8 mouse cellular contexts compared by ENCODE assay signal in the genomic region with DNA sequence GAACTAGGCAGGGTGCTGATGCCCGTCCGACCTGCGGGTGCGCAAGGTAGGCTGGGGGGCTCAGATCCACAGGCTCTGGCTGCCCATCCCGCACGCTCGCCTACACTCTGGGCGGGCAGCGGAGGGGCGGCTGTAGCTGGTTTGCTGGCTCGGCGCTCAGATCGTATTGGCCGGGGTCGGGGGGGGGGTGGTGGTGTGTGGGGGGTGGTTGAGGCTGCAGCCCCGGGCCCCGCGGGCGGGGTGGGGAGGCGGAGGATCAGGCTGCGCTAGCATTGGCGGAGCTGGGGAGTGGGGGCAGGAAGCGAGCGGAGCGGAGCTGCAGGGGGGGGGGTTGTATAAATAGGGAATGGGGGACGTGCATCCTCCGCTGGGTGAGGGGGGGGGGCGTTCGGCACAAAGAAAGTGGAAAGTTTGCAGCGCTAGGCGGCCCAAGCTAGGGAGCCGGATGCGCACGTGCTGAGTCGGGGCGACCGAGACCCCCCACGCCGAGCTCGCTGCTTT. TPM values are rescaled to one million over a fixed set of nuclear protein-coding genes. Genes with fewer than 3 reads are reported as not detected.
DNase-seq lines count a peak whose midpoint lies in the region; ATAC-seq and TF ChIP-seq lines count a peak whose summit lies in the region.

No protein-coding gene starts in this region.

- no peaks in the 10 kb centered on the region for H3K27me3 ChIP-seq in heart, adult 2 months (ENCODE audit: control insufficient read depth, insufficient read depth, low read length)
- H3K27me3 ChIP-seq in kidney, adult 2 months (replicated peaks; ENCODE audit: control insufficient read depth, insufficient read depth, low read length), result no peaks in the 10 kb centered on the region
- no peaks in the 10 kb centered on the region for H3K27me3 ChIP-seq in midbrain, embryonic 15.5 days (replicated peaks)

- under 1% methylated on average over 39 of the region's 40 CpGs for WGBS in heart, adult 2 months
- WGBS in kidney, adult 2 months, result under 1% methylated on average over 39 of the region's 40 CpGs
- WGBS in midbrain, embryonic 15.5 days, result under 1% methylated on average over 33 of the region's 40 CpGs

- peak; percentile 82 for ATAC-seq in midbrain, embryonic 15.5 days (replicated peaks)

- DNase-seq in layer of hippocampus, adult 11-12 months (ENCODE audit: low spot score), result peak; percentile 73
- DNase-seq in layer of hippocampus, adult 9-10 months (ENCODE audit: low spot score), result no peak
- peak; percentile 96 for DNase-seq in embryo, embryonic 9.5 days (ENCODE audit: extremely low spot score)
- peak; percentile 77 to 83 for DNase-seq in heart, adult 2 months
- DNase-seq in kidney, adult 2 months, result peak; percentile 83
- peak; percentile 87 for DNase-seq in liver
- DNase-seq in spleen, postnatal 4 days (ENCODE audit: low spot score in 2 of 2), result peak; percentile 66 to 81

- H3K9me3 ChIP-seq in midbrain, embryonic 15.5 days, result no peaks in the 10 kb centered on the region

- H3K9ac ChIP-seq in heart, adult 2 months (ENCODE audit: low read depth, low read length), result peak overlapping the region; percentile 95
- H3K9ac ChIP-seq in midbrain, embryonic 15.5 days, result peak overlapping the region; percentile 77

- no peak for TF ChIP-seq EP300 in heart, adult 2 months (IDR thresholded peaks at IDR 0.05; ENCODE audit: insufficient read depth, low read depth, low read length)

- peak overlapping the region; percentile 100 for H3K4me3 ChIP-seq in heart, adult 2 months
- H3K4me3 ChIP-seq in kidney, adult 2 months (ENCODE audit: insufficient read depth, low read depth, low read length), result peak overlapping the region; percentile 92
- peak overlapping the region; percentile 50 for H3K4me3 ChIP-seq in midbrain, embryonic 15.5 days

- H3K27ac ChIP-seq in heart, adult 2 months, result peak overlapping the region; percentile 98
- H3K27ac ChIP-seq in kidney, adult 2 months (ENCODE audit: insufficient read depth, low read depth, low read length), result peak overlapping the region; percentile 98
- peak overlapping the region; percentile 99 for H3K27ac ChIP-seq in midbrain, embryonic 15.5 days

- no peak for TF ChIP-seq POLR2A in heart, adult 2 months (IDR thresholded peaks at IDR 0.05; ENCODE audit: insufficient read depth, low read depth, low read length)
- TF ChIP-seq POLR2A in kidney, adult 2 months (IDR thresholded peaks at IDR 0.05; ENCODE audit: low read depth, low read length), result no peak

- H3K4me2 ChIP-seq in midbrain, embryonic 15.5 days, result peak overlapping the region; percentile 85

- TF ChIP-seq CTCF in heart, adult 2 months (IDR thresholded peaks at IDR 0.05), result no peak
- TF ChIP-seq CTCF in kidney, adult 2 months (conservative IDR thresholded peaks at IDR 0.05; ENCODE audit: insufficient read depth, insufficient read length, low read depth, low read length), result no peak

- H3K79me2 ChIP-seq in heart, adult 2 months (replicated peaks; ENCODE audit: control insufficient read depth, insufficient read depth, low read length), result 0 out of 2 replicates have a peak, but pooled peaks cover 2% of the 10 kb centered on the region

- peaks cover 9% of the 10 kb centered on the region for H3K4me1 ChIP-seq in heart, adult 2 months (ENCODE audit: control insufficient read depth, insufficient read depth, low read length)
- peaks cover 18% of the 10 kb centered on the region for H3K4me1 ChIP-seq in kidney, adult 2 months (ENCODE audit: control insufficient read depth, insufficient read depth, low read length)
- H3K4me1 ChIP-seq in midbrain, embryonic 15.5 days, result peaks cover 46% of the 10 kb centered on the region

- intact Hi-C loops in heart, adult 2 months (cut with DNase I), result loop anchor here (1.0 kb wide), 1 partner anchor 23 kb away; a partner anchor contains a TSS

- no peaks in the 10 kb centered on the region for H3K36me3 ChIP-seq in heart, adult 2 months (ENCODE audit: control insufficient read depth, insufficient read depth, low read length)
- peaks cover 4% of the 10 kb centered on the region; the same call in 1 of the 2 replicates for H3K36me3 ChIP-seq in kidney, adult 2 months (ENCODE audit: control insufficient read depth, insufficient read depth, low read length)
- H3K36me3 ChIP-seq in midbrain, embryonic 15.5 days (replicated peaks), result peaks cover 4% of the 10 kb centered on the region; the same call in 1 of the 2 replicates

RNA-seq across cellular contexts. Expression of a gene that starts 0.7 kb away (rescaled TPM):
- 10 to 100 TPM; 19.4 to 30.8 TPM for total RNA-seq in heart, adult 2 months (2021)
- 16.3 and 19.9 TPM in 2 replicates for polyA plus RNA-seq in heart, adult 2 months (2012; rRNA removed)
- polyA plus RNA-seq in kidney, adult 2 months (2012; rRNA removed), result 36.3 and 43.1 TPM in 2 replicates
- 60.9 and 63.2 TPM in 2 replicates for polyA plus RNA-seq in midbrain, embryonic 15.5 days (2015; fragmentation: Nextera tagmentation; extraction: Ambion mirVana)

RNA-seq across cellular contexts. Expression of a gene that starts 23.1 kb away (rescaled TPM):
- total RNA-seq in heart, adult 2 months (2021), result 10 to 100 TPM; 59.0 to 61.7 TPM
- polyA plus RNA-seq in heart, adult 2 months (2012; rRNA removed), result 19.9 and 38.5 TPM in 2 replicates
- 25.4 and 28.4 TPM in 2 replicates for polyA plus RNA-seq in kidney, adult 2 months (2012; rRNA removed)
- 215 and 221 TPM in 2 replicates for polyA plus RNA-seq in midbrain, embryonic 15.5 days (2015; fragmentation: Nextera tagmentation; extraction: Ambion mirVana)

RNA-seq across cellular contexts. Expression of a gene that starts 40.8 kb away (rescaled TPM):
- 10 to 100 TPM; 29.4 to 36.4 TPM for total RNA-seq in heart, adult 2 months (2021)
- polyA plus RNA-seq in heart, adult 2 months (2012; rRNA removed), result 29.5 and 36.2 TPM in 2 replicates
- polyA plus RNA-seq in kidney, adult 2 months (2012; rRNA removed), result 8.5 and 12.6 TPM in 2 replicates
- polyA plus RNA-seq in midbrain, embryonic 15.5 days (2015; fragmentation: Nextera tagmentation; extraction: Ambion mirVana), result 26.5 and 26.6 TPM in 2 replicates

Comparison
In these comparisons a context has a peak if more than half of its experiments do, and no peak if none do; other contexts are left out.
1. H3K4me3 ChIP-seq: peak in every context shown above with its lines; median percentile 100 in heart, adult 2 months; 92 in kidney, adult 2 months; 50 in midbrain, embryonic 15.5 days.